Mouse (Mus musculus): ENCODE measurements around the gene Hnrnph2. TPM values are rescaled to one million over a fixed set of nuclear protein-coding genes. Genes with fewer than 3 reads are reported as not detected.
A peak's percentile ranks its signal among the peaks of the same experiment; 100 is the strongest.

The Hnrnph2 gene
- total and polyA plus RNA-seq, 3 experiments, result 127 to 295 (median 200) TPM

GRCm38 (mm10) chrX:134612285-134612959 lies 11.4 kb downstream of the Hnrnph2 start (continued):
- 0 out of 2 replicates have a peak, but pooled peaks have one; percentile 8 for TF ChIP-seq GATA1 (IDR thresholded peaks at IDR 0.05; ENCODE audit: low read depth, low read length)
- TF ChIP-seq CTCF (IDR thresholded peaks at IDR 0.05 in 2 of 3, conservative IDR thresholded peaks at IDR 0.05 in 1 of 3; ENCODE audit: control insufficient read depth in 1 of 3, insufficient read depth in 1 of 3, low read depth in 2 of 3, low read length in 3 of 3, poor library complexity in 1 of 3, severe bottlenecking in 1 of 3), result no peak
- TF ChIP-seq KAT2A (conservative IDR thresholded peaks at IDR 0.05; ENCODE audit: low read depth, low read length), result no peak
- no peak for TF ChIP-seq USF1 (IDR thresholded peaks at IDR 0.05; ENCODE audit: low read depth, low read length)

DNA sequence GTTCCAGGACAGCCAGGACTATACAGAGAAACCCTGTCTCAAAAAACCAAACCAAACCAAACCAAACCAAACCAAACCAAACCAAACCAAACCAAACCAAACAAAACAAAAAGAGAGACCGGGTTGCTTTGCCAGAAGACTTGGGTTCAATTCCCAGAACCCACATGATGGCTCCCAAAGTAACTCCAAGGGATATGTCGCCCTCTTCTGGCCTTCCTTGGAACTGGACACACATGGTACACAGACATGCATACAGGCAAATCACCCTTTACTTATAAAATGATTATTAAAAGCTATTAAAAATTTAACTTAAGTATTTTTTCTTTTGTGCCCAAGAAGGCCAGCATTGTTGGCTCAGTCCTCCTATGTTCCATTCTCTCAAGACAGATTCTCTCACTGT lies 13.3 kb downstream of the Hnrnph2 start:
- Histone ChIP-seq H3K27me3 (ENCODE audit: control insufficient read depth in 1 of 2, insufficient read depth in 2 of 2, low read length in 2 of 2) (no peaks in the 10 kb centered on the region; a peak in 1 of 4 replicates), H3K9ac (ENCODE audit: control insufficient read depth, low read depth, low read length, poor library complexity, severe bottlenecking) (no peak overlapping the region), H3K79me2 (ENCODE audit: control insufficient read depth, insufficient read depth, low read length, poor library complexity) (no peaks in the 10 kb centered on the region; the same call in 1 of the 2 replicates), H3K4me1 (ENCODE audit: control insufficient read depth in 1 of 2, insufficient read depth in 2 of 2, low read length in 2 of 2) (peaks cover 5 to 15% of the 10 kb centered on the region in 2 experiments), H3K9me3 (replicated peaks; ENCODE audit: insufficient read depth, low read length) (no peaks in the 10 kb centered on the region), H3K36me3 (ENCODE audit: control insufficient read depth in 1 of 2, insufficient read depth in 2 of 2, low read length in 2 of 2) (peaks cover 0 to 15% of the 10 kb centered on the region in 2 experiments; a peak in 2 of 4 replicates), H3K27ac (ENCODE audit: control insufficient read depth, low read depth, low read length) (no peak overlapping the region), H3K4me3 (ENCODE audit: control insufficient read depth in 1 of 2, insufficient read depth in 1 of 2, low read depth in 2 of 2, low read length in 2 of 2) (no peak overlapping the region)
- TF ChIP-seq CTCF (IDR thresholded peaks at IDR 0.05 in 2 of 3, conservative IDR thresholded peaks at IDR 0.05 in 1 of 3; ENCODE audit: control insufficient read depth in 1 of 3, insufficient read depth in 1 of 3, low read depth in 2 of 3, low read length in 3 of 3, poor library complexity in 1 of 3, severe bottlenecking in 1 of 3), result peak; percentile 72 to 78 (median 76)
- peak; percentile 63 for TF ChIP-seq SMC3 (IDR thresholded peaks at IDR 0.05; ENCODE audit: low read depth, low read length)
- TF ChIP-seq TBP (IDR thresholded peaks at IDR 0.05; ENCODE audit: low read depth, low read length), result no peak
- TF ChIP-seq ZC3H11A (IDR thresholded peaks at IDR 0.05; ENCODE audit: low read depth, low read length), result peak; percentile 40
- peak; percentile 72 for TF ChIP-seq RAD21 (IDR thresholded peaks at IDR 0.05; ENCODE audit: low read depth, low read length)
- DNase-seq (ENCODE audit: low read depth, low spot score), result peak; percentile 78

DNA sequence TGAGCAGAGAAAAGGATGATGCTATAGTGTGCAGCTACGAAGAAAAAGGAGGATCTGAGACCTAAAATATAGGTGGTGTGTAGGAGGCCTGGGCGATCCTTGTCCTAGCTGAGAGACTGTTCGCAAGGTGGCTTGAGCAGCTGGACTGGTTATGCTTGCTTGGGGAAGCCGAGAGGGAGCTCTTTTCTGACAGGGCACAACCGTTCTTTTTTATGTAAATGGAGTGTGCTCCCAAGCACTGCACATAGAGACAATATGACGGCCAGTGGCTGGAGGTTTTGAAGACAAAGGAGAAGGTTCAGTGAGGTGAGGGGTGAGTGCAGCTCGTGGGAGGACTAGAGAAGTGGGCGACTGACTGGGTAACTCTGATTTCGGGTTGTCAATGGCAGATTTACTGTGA lies 18.7 kb downstream of the Hnrnph2 start:
- H3K9ac ChIP-seq (ENCODE audit: control insufficient read depth, low read depth, low read length, poor library complexity, severe bottlenecking), result no peak overlapping the region
- H3K4me3 ChIP-seq (ENCODE audit: control insufficient read depth in 1 of 2, insufficient read depth in 1 of 2, low read depth in 2 of 2, low read length in 2 of 2), result no peak overlapping the region
- no peaks in the 10 kb centered on the region for H3K9me3 ChIP-seq (replicated peaks; ENCODE audit: insufficient read depth, low read length)
- no peak overlapping the region for H3K27ac ChIP-seq (ENCODE audit: control insufficient read depth, low read depth, low read length)
- no peaks in the 10 kb centered on the region for H3K79me2 ChIP-seq (ENCODE audit: control insufficient read depth, insufficient read depth, low read length, poor library complexity)
- no peaks in the 10 kb centered on the region for H3K36me3 ChIP-seq (ENCODE audit: control insufficient read depth in 1 of 2, insufficient read depth in 2 of 2, low read length in 2 of 2)
- H3K27me3 ChIP-seq (ENCODE audit: control insufficient read depth in 1 of 2, insufficient read depth in 2 of 2, low read length in 2 of 2), result peaks cover 7 to 11% of the 10 kb centered on the region in 2 experiments
- TF ChIP-seq ELF1 (IDR thresholded peaks at IDR 0.05; ENCODE audit: low read depth, low read length) (no peak), NELFE (IDR thresholded peaks at IDR 0.05; ENCODE audit: low read depth, low read length) (no peak), NRF1 (IDR thresholded peaks at IDR 0.05; ENCODE audit: insufficient read depth, low read depth, low read length, poor library complexity, severe bottlenecking) (no peak), GATA1 (IDR thresholded peaks at IDR 0.05; ENCODE audit: low read depth, low read length) (no peak)
- DNase-seq (ENCODE audit: low read depth, low spot score), result no peak
- no peaks in the 10 kb centered on the region for H3K4me1 ChIP-seq (ENCODE audit: control insufficient read depth in 1 of 2, insufficient read depth in 2 of 2, low read length in 2 of 2)
